ENCODE assay signal across 1 mouse cellular context in the genomic region with DNA sequence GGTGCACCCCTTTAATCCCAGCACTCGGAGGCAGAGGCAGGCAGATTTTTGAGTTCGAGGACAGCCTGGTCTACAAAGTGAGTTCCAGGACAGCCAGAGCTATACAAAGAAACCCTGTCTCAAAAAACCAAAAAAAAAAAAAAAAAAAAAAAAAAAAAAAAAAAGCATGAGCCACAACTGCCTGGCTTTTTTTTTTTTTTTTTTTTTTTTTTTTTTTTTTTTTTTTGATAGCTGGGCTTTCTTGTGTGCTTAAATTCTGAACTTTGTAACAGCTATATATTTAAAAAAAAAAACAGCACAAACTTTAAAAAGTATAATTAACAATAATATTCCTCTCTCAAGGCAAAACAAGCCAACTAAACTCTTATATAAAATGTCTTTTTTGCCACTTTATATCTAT. TPM values are rescaled to one million over a fixed set of nuclear protein-coding genes. Genes with fewer than 3 reads are reported as not detected.
"Had no signal": no experiment of that assay in that cellular context is flagged by ENCODE, and none has a peak within 500 bp of the region (broad histone marks: within the 10 kb centered on the region; RNA-seq: fewer than 3 reads in every experiment).

No protein-coding gene starts in this region.

RNA-seq across cellular contexts. Expression of gene Tulp1, which starts 39.7 kb away (rescaled TPM):
- total RNA-seq: neutrophil, adult 5-6 weeks had no signal

RNA-seq across cellular contexts. Expression of gene Tead3, which starts 54.1 kb away (rescaled TPM):
- total RNA-seq: neutrophil, adult 5-6 weeks had no signal
